Mouse (Mus musculus): ENCODE measurements at regions not wholly inside any gene's neighbourhood (a gene's known extent, or its start where the extent isn't known, plus 50 kb on each side); places are given as distances from the start of the nearest gene placed in this dataset.

GRCm38 (mm10) chr2:92531996-92532395 is 67.5 kb upstream of the Chst1 start:
- TF ChIP-seq GATA1 (IDR thresholded peaks at IDR 0.05; ENCODE audit: borderline replicate concordance, low read length) (no peak), FLI1 (IDR thresholded peaks at IDR 0.05; ENCODE audit: low read length) (no peak)
